Mouse (Mus musculus) kidney, adult 2 months (tissue): ENCODE results near the gene Kcnk7.

Experiments used
- CTCF ChIP-seq: fragments of 200-500 bp; conservative IDR thresholded peaks from 2 replicates; pipeline ENCODE4 v1.5.1; 2011; ENCODE audit warnings: low read depth, mild to moderate bottlenecking, control low read depth, low read length, moderate library complexity, mixed read lengths; ENCODE audit not compliant: insufficient read depth, insufficient read length
- POLR2A ChIP-seq: fragments of 200-500 bp; IDR thresholded peaks from one replicate; pipeline ENCODE4 v1.6.1; 2011; ENCODE audit warnings: low read depth, low read length, control low read depth

- no peak for TF ChIP-seq POLR2A
- no peak for TF ChIP-seq CTCF
These were observed at the start of gene Kcnk7 for GRCm38 (mm10) chr19:5704163-5704800.
